Mouse (Mus musculus) thymus, adult 2 months (tissue): ENCODE results near the gene Gna13.

Experiments used
- CTCF ChIP-seq: fragments of 200-500 bp; IDR thresholded peaks from 2 replicates; pipeline ENCODE4 v1.5.1; 2012; ENCODE audit warnings: mild to moderate bottlenecking, control low read depth, low read length, moderate library complexity, borderline replicate concordance; ENCODE audit not compliant: control insufficient read depth, poor library complexity, insufficient read depth; ENCODE audit errors: extremely low read depth
- POLR2A ChIP-seq: fragments of 200-500 bp; IDR thresholded peaks from 2 replicates; pipeline ENCODE4 v1.6.1; 2012; ENCODE audit warnings: mild to moderate bottlenecking, low read length, control low read depth, moderate library complexity; ENCODE audit not compliant: control insufficient read depth, poor library complexity, insufficient read depth; ENCODE audit errors: extremely low read depth

DNA sequence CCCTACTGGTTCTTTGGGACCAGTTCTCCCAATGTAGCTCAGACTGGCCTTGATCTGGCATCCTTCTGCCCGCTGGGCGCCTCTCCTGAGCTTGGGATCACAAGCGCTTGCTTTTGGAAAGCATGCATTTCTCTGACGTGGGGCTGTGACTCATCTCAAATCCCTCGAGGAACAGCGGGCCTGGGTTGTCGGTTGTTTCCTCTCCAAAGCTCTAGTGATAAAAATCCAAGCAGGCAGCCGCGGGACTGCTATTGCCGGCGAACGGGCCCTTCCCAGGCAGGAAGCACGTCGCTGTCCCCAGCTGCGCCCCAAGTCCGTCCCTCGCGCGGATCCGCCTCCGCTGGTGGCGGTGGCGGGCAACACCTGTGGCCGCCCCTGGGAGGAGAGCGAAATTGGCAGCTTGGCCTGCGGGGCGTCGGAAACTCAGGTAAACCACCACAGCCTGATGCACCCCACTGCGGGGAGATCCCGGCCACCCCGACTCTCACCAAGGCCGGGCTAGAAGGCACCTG is 77.3 kb downstream of the Gna13 start:
- no peak for TF ChIP-seq CTCF
- TF ChIP-seq POLR2A, result no peak
